Mouse (Mus musculus): Measurements from ENCODE around the gene Mapk1ip1l.

Gene Mapk1ip1l

GRCm38 (mm10) chr14:47364742-47365449 is 66.8 kb downstream of the Mapk1ip1l start:
- peak; percentile 78 for DNase-seq

- DNase-seq = peak; percentile 47
Observed at GRCm38 (mm10) chr14:47366881-47367321, 68.8 kb downstream of the Mapk1ip1l start.

DNA sequence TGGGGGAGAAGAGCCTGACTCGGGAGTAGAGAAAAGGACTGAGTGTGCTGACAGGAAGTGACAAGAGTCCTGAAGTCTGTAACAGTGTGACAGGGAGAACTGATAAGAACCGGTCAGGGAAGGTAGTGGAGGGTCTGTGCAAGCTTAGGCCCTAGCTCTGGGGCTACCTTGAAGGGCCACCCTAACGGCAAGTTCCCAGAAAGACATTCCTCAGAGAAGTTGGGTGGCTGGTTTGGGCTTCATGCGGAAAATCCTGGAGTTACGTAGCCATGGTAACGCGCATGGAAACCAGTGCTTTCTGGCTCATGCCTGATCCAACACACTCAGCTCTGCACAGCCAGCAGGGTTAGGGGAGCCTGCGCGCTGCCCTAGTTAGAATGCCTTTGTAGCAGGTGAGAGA is 69.4 kb downstream of the Mapk1ip1l start, which contains the start of gene Lgals3:
Gene Lgals3 (plus strand): TSS at position 291 of the 400 bp plus-strand sequence.
- peak; percentile 72 for DNase-seq

- no peak for DNase-seq
Observed at GRCm38 (mm10) chr14:47369741-47370140, 71.7 kb downstream of the Mapk1ip1l start.

DNA sequence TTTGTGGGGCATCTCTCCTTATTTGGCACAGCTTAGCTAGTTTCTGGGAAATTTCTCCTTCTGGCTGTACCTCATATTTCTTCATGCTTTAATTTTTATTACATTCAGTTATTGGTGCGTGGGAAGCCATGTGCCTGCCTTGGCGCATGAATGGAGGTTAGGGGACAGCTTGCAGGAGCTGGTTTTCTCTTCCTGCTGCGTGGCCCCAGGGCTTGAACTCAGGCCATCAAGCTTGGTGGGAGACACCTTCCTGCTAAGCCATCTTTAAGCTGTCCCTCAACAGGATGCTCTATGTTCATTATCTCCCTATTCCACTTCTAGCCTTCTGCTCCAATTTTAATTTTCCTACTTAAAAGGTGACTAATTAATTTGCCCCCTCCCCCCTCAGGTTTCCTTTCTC is 72.7 kb downstream of the Mapk1ip1l start:
- DNase-seq = no peak

GRCm38 (mm10) chr14:47371689-47372088 is 73.6 kb downstream of the Mapk1ip1l start:
- no peak for DNase-seq
